Mouse (Mus musculus): ENCODE data around the gene Acoxl.

The Acoxl gene

GRCm38 (mm10) chr2:127990856-127991479, 152.3 kb downstream of the Acoxl start:
- in situ Hi-C loops (cut with MboI; ENCODE audit: low pct_unique_long_range_greater_than_20kb in 1 of 2, low sequenced_read_pairs in 2 of 2, unreplicated experiment in 1 of 2), result no loop called here

DNA sequence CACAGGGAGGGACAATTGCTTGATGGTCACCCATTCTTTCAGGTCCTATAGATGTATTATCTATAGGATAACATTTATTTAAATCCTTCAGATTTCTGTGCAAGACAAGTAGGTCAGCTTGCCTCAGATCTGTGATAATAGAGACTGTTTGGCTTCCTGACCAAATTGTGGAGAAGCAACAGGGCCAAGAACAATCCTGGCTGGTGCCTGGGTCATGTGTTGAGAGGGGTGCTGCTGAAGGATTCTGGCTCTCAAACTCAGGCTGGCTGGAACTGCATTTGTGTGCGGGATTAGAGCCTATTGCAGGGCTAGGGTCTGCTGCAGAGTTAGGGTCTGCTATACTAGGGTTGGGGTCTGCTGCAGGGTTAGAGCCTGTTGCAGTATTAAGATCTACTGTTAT, 153.0 kb downstream of the Acoxl start:
- in situ Hi-C loops (cut with MboI; ENCODE audit: low pct_unique_long_range_greater_than_20kb in 1 of 2, low sequenced_read_pairs in 2 of 2, unreplicated experiment in 1 of 2), result no loop called here

- in situ Hi-C loops (cut with MboI; ENCODE audit: low pct_unique_long_range_greater_than_20kb in 1 of 2, low sequenced_read_pairs in 2 of 2, unreplicated experiment in 1 of 2), result no loop called here
These were observed 170.2 kb downstream of the Acoxl start for GRCm38 (mm10) chr2:128008662-128009423.

GRCm38 (mm10) chr2:128014613-128015012, 175.9 kb downstream of the Acoxl start:
- in situ Hi-C loops (cut with MboI; ENCODE audit: low pct_unique_long_range_greater_than_20kb in 1 of 2, low sequenced_read_pairs in 2 of 2, unreplicated experiment in 1 of 2), result no loop called here

- in situ Hi-C loops (cut with MboI; ENCODE audit: low pct_unique_long_range_greater_than_20kb in 1 of 2, low sequenced_read_pairs in 2 of 2, unreplicated experiment in 1 of 2), result no loop called here
These were observed 176.9 kb downstream of the Acoxl start for GRCm38 (mm10) chr2:128015602-128016001.

GRCm38 (mm10) chr2:128020039-128020907, 181.6 kb downstream of the Acoxl start:
- in situ Hi-C loops (cut with MboI; ENCODE audit: low pct_unique_long_range_greater_than_20kb in 1 of 2, low sequenced_read_pairs in 2 of 2, unreplicated experiment in 1 of 2), result no loop called here

GRCm38 (mm10) chr2:128020908-128021193, 182.2 kb downstream of the Acoxl start:
- in situ Hi-C loops (cut with MboI; ENCODE audit: low pct_unique_long_range_greater_than_20kb in 1 of 2, low sequenced_read_pairs in 2 of 2, unreplicated experiment in 1 of 2), result no loop called here

DNA sequence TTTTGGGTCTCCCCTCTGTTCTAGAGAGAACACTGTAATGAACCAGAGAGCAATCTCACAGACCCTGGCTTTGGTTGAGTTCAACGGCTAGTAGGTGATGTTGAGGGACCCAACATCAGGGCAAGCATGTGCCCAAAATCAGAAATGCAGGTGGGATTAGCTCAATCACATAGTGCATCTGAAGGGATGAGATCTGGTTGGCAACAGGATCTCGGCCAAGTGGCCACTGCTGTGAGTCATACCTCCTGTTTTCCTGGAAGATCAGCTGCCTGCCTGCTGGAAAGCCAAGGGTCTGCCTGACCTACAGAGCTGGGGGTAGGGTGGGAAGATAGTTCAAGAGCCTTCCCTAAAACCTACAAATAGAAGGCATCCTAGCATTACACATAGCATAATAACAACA, 185.2 kb downstream of the Acoxl start:
- in situ Hi-C loops (cut with MboI; ENCODE audit: low pct_unique_long_range_greater_than_20kb in 1 of 2, low sequenced_read_pairs in 2 of 2, unreplicated experiment in 1 of 2), result no loop called here

- in situ Hi-C loops (cut with MboI; ENCODE audit: low pct_unique_long_range_greater_than_20kb in 1 of 2, low sequenced_read_pairs in 2 of 2, unreplicated experiment in 1 of 2), result no loop called here
These were observed 189.0 kb downstream of the Acoxl start for GRCm38 (mm10) chr2:128027696-128028095.

- in situ Hi-C loops (cut with MboI; ENCODE audit: low pct_unique_long_range_greater_than_20kb in 1 of 2, low sequenced_read_pairs in 2 of 2, unreplicated experiment in 1 of 2), result no loop called here
These were observed 191.3 kb downstream of the Acoxl start for GRCm38 (mm10) chr2:128029968-128030367.

GRCm38 (mm10) chr2:128032111-128032510, 193.4 kb downstream of the Acoxl start:
- in situ Hi-C loops (cut with MboI; ENCODE audit: low pct_unique_long_range_greater_than_20kb in 1 of 2, low sequenced_read_pairs in 2 of 2, unreplicated experiment in 1 of 2), result no loop called here

GRCm38 (mm10) chr2:128033503-128033902, 194.8 kb downstream of the Acoxl start:
- in situ Hi-C loops (cut with MboI; ENCODE audit: low pct_unique_long_range_greater_than_20kb in 1 of 2, low sequenced_read_pairs in 2 of 2, unreplicated experiment in 1 of 2), result no loop called here

GRCm38 (mm10) chr2:128034066-128034665, 195.5 kb downstream of the Acoxl start:
- in situ Hi-C loops (cut with MboI; ENCODE audit: low pct_unique_long_range_greater_than_20kb in 1 of 2, low sequenced_read_pairs in 2 of 2, unreplicated experiment in 1 of 2), result no loop called here

DNA sequence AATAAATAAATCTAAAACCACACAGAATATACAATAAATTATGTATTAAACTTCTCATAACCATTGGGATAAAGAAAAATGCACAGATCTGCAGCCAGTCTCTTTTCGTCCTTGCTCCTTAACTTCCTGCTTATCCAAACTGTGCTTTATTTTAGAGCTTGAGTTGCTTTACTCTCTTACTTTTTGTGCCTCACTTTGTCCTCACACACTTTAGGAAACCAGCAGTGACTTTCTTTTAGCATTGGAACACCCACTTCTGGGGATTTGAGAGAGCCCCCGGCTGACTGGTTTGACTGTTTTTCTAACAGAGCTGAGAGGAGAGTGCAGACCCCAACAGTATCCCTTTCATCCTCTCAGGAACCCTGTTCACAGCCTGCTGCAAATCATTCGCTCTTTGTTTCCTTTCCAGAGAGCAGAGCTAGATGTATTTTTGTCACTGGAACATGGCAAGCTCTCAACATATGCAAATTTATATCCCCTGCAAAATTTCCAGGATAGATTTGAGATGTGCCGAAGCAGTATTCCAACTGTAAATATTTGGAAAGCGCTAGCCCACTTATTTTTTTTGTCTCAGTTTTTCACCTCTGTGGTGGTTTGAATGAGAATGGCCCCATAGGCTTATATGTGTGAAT, 199.7 kb downstream of the Acoxl start:
- in situ Hi-C loops (cut with MboI; ENCODE audit: low pct_unique_long_range_greater_than_20kb in 1 of 2, low sequenced_read_pairs in 2 of 2, unreplicated experiment in 1 of 2), result no loop called here

DNA sequence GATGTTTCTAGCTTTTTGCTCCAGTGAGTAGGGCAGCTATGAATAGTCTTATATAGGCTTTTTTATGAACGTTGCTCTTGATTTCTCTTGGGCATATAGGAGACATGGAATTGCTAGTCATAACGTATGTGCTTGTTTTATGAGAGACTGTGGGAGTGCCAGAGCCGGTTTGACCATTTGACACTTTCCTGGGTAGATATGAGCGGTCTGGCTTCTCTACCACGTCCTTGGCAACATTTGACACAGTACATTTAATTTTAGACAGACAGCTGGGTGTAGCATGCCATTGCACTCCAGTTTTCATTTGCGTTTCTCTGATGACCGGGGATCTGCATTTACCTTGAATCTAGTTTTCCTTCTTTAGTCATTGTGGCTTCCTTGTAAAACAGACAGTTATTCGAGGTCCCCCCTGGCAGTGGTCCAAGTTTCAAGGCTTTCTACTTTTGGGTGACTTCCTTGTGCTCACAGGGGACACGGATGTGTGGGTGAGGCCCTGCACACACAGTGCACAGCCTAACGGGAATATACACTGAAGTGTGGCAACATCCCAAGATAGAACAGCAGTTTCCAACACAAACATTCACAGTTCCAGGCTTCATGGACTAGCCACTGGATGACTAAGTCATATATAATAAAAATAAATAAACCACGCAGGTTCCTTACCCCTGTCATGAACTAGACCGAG, 202.5 kb downstream of the Acoxl start:
- in situ Hi-C loops (cut with MboI; ENCODE audit: low pct_unique_long_range_greater_than_20kb in 1 of 2, low sequenced_read_pairs in 2 of 2, unreplicated experiment in 1 of 2), result no loop called here

GRCm38 (mm10) chr2:128046454-128046853, 207.8 kb downstream of the Acoxl start:
- in situ Hi-C loops (cut with MboI; ENCODE audit: low pct_unique_long_range_greater_than_20kb in 1 of 2, low sequenced_read_pairs in 2 of 2, unreplicated experiment in 1 of 2), result no loop called here

GRCm38 (mm10) chr2:128054905-128055304, 216.2 kb downstream of the Acoxl start:
- in situ Hi-C loops (cut with MboI; ENCODE audit: low pct_unique_long_range_greater_than_20kb in 1 of 2, low sequenced_read_pairs in 2 of 2, unreplicated experiment in 1 of 2), result no loop called here

GRCm38 (mm10) chr2:128057872-128058271, 219.2 kb downstream of the Acoxl start:
- in situ Hi-C loops (cut with MboI; ENCODE audit: low pct_unique_long_range_greater_than_20kb in 1 of 2, low sequenced_read_pairs in 2 of 2, unreplicated experiment in 1 of 2), result no loop called here
